Mouse (Mus musculus) forebrain, embryonic 10.5 days (tissue): Measurements from ENCODE around the gene Mbnl1. TPM values are rescaled to one million over a fixed set of nuclear protein-coding genes. Genes with fewer than 3 reads are reported as not detected.

Experiments used
- DNase-seq: peaks from one replicate; pipeline ENCODE4 v3.0.0-alpha.2; 2017; ENCODE audit warnings: low spot score; ENCODE audit errors: extremely low spot score
- H3K27ac ChIP-seq: fragments of 300-500 bp; sonication (generic); 2 replicates; pipeline ENCODE4 v1.5.1; 2016; ENCODE audit warnings: mild to moderate bottlenecking
- H3K27me3 ChIP-seq: fragments of 300-500 bp; sonication (generic); 2 replicates; pipeline ENCODE4 v1.6.1; 2016; ENCODE audit warnings: mild to moderate bottlenecking; ENCODE audit not compliant: poor library complexity, severe bottlenecking
- H3K36me3 ChIP-seq: fragments of 300-500 bp; sonication (generic); replicated peaks from 2 replicates; pipeline ENCODE4 v1.6.1; 2016; ENCODE audit warnings: mild to moderate bottlenecking, moderate library complexity
- H3K4me1 ChIP-seq: fragments of 300-500 bp; sonication (generic); 2 replicates; pipeline ENCODE4 v1.6.1; 2016
- H3K4me3 ChIP-seq: fragments of 300-500 bp; sonication (generic); 2 replicates; pipeline ENCODE4 v1.5.1; 2016; ENCODE audit warnings: mild to moderate bottlenecking, moderate library complexity
- H3K9me3 ChIP-seq: fragments of 300-500 bp; sonication (generic); 2 replicates; pipeline ENCODE4 v1.6.1; 2016; ENCODE audit warnings: mild to moderate bottlenecking, moderate library complexity
- WGBS: fragments of 180-500 bp; shearing (Covaris S2); methylation state at CpG from one replicate; pipeline ENCODE4 v1.1.7; 2016; 5-methylcytosine and 5-hydroxymethylcytosine counted together
- polyA plus RNA-seq: library from polyadenylated mRNA; unstranded; fragments of >200 nt; fragmentation: Nextera tagmentation; extraction: Ambion mirVana; gene quantifications from 2 replicates; pipeline ENCODE4 v1.2.1, GENCODE M21; 2016

The Mbnl1 gene
- polyA plus RNA-seq, 1 experiment from 2014 or later, result 37.6 TPM

DNA sequence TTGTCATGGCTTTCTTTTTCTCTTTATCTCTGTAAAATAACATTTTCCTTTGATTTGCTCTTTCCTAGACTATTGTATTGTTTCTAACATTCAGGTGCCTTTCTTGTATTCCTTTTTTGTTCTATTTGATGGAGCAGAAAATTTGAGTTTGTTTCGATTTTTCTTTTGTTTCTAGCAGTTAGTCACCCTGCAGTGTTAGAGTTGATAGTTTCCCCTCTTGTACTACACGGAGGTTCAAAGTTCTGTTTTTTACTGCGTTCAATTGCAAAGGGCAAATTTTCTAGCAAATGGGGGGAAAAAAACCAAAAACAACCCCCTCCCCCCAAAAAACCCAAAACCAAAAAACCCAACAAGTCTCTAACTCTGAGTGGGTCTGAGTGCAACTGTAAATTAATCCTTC is 26.0 kb downstream of the Mbnl1 start:
- Histone ChIP-seq H3K9me3 (no peaks in the 10 kb centered on the region), H3K4me3 (no peak overlapping the region), H3K27me3 (no peaks in the 10 kb centered on the region), H3K4me1 (peaks cover 42% of the 10 kb centered on the region), H3K36me3 (no peaks in the 10 kb centered on the region), H3K27ac (no peak overlapping the region)
- WGBS, result 85% methylated on average over 3 of the region's 3 CpGs
- no peak for DNase-seq

DNA sequence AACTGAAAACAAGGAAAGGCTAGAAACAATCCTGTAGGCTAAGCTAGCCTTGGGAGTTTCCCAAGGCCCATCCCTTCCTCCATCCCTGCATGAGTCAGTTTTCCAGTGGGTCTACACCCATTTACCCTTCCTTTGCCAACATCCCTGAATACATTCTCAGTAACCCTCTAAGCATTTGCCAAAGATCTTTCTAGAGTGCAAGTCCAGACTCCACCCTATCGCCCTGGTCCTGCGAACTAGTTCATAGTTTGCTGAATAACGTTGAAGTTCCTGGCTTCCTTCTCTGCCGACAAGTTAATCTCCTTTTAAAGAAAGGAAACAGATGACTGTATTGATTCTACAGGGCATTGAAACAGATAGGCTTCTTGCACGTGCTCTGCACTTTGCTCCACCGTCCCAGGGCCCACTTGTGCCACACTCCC is 26.5 kb downstream of the Mbnl1 start:
- H3K4me3 ChIP-seq, result peak overlapping the region; percentile 84; the same call in 1 of the 2 replicates
- no peak for DNase-seq
- WGBS, result 70% methylated on average over 6 of the region's 6 CpGs

GRCm38 (mm10) chr3:60499718-60500450 is 27.3 kb downstream of the Mbnl1 start:
- H3K27ac ChIP-seq, result peak overlapping the region; percentile 99
- H3K27me3 ChIP-seq, result no peaks in the 10 kb centered on the region
- no peak for DNase-seq
- H3K36me3 ChIP-seq, result no peaks in the 10 kb centered on the region
- peaks cover 54% of the 10 kb centered on the region for H3K4me1 ChIP-seq
- H3K9me3 ChIP-seq, result no peaks in the 10 kb centered on the region
- 47% methylated on average over 7 of the region's 7 CpGs for WGBS
- H3K4me3 ChIP-seq, result peak overlapping the region; percentile 84

More for the DNA sequence above, 26.5 kb downstream of the Mbnl1 start:
- Histone ChIP-seq H3K27me3 (no peaks in the 10 kb centered on the region), H3K27ac (0 out of 2 replicates have a peak overlapping the region, but pooled peaks have one; percentile 99), H3K4me1 (peaks cover 46% of the 10 kb centered on the region), H3K36me3 (no peaks in the 10 kb centered on the region), H3K9me3 (no peaks in the 10 kb centered on the region)

DNA sequence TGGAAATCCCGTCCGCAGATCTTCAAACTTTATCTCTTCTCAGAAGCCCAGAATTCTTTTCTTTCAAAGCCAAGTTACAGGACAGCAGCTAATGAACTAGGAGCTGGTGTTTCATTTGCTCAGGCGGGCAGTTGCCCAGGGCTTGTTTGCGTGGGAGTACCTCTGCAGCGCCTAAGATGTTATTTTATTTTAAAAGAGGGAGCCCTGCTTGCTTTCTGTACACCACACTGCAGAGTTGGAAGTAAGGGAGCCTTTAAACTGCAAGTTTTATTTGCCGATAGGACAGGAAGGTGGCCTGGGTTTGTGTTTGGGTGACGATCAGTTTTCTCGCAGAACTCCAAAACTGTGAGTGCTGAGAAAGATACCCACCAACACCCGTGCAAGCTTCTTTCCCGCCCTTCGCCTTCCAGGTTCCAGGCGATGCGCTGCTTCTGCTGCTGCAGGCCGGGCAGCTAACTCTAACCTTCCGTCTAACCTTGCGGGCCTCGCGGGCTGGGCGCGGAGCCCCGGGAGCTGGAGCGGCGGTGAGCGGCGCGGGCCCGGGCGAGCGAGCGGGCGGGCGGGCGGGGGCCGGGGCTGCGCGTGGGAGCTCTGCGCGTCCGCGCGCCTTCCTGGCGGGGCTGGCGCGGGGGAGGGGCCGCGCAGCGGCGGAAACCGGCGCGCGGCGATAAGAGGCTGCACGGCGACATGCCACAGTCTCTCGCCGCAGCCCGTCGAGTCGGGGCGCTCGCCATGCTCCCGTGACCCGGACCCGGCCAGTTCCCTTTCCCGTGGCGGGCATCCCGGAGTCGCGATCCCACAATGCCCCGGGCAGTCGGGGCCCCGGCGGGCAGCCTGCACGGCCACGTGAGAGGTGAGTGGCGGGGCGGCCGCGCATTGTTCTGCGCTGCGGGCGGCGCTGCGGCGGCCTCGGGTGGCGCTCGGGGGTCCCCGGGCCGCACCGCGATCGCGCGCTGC is 28.2 kb downstream of the Mbnl1 start:
- Histone ChIP-seq H3K27me3 (no peaks in the 10 kb centered on the region), H3K36me3 (no peaks in the 10 kb centered on the region), H3K9me3 (no peaks in the 10 kb centered on the region), H3K27ac (peak overlapping the region; percentile 99), H3K4me3 (peak overlapping the region; percentile 84), H3K4me1 (peaks cover 57% of the 10 kb centered on the region)
- 1% methylated on average over 96 of the region's 96 CpGs for WGBS
- DNase-seq, result peak; percentile 67

DNA sequence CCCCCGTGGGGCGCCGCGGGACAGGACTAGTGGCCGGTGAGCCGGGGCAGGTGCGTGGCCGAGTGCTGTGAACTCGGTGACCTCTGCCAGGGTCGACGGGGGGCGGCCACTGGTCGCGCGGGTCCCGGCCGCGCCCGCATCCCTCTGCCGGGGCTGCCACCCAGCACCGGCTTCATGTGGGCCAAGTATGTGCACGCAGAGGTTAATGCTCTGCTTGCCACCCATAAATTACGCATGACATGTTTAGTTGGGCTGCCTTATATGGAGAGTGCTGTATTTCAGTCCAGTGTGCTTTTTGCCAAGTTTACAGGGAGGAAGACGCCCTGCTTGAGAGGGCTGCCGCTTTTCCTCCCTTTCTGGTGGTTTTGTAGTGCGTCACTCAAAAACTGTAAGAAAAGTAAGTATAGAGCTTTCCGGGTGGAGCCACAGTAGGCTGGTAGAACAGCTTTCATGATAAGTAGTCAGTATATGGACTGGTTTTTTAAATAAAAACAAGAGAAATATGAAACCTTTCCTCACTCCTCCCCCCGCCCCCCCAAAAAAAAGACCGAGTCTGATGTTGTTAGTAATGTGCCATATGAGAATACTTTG is 29.0 kb downstream of the Mbnl1 start:
- H3K36me3 ChIP-seq, result no peaks in the 10 kb centered on the region
- peak overlapping the region; percentile 84 for H3K4me3 ChIP-seq
- H3K27me3 ChIP-seq, result no peaks in the 10 kb centered on the region
- peak overlapping the region; percentile 99 for H3K27ac ChIP-seq
- no peaks in the 10 kb centered on the region for H3K9me3 ChIP-seq
- peaks cover 57% of the 10 kb centered on the region for H3K4me1 ChIP-seq
- peak; percentile 20 for DNase-seq
- 3% methylated on average over 28 of the region's 29 CpGs for WGBS

DNA sequence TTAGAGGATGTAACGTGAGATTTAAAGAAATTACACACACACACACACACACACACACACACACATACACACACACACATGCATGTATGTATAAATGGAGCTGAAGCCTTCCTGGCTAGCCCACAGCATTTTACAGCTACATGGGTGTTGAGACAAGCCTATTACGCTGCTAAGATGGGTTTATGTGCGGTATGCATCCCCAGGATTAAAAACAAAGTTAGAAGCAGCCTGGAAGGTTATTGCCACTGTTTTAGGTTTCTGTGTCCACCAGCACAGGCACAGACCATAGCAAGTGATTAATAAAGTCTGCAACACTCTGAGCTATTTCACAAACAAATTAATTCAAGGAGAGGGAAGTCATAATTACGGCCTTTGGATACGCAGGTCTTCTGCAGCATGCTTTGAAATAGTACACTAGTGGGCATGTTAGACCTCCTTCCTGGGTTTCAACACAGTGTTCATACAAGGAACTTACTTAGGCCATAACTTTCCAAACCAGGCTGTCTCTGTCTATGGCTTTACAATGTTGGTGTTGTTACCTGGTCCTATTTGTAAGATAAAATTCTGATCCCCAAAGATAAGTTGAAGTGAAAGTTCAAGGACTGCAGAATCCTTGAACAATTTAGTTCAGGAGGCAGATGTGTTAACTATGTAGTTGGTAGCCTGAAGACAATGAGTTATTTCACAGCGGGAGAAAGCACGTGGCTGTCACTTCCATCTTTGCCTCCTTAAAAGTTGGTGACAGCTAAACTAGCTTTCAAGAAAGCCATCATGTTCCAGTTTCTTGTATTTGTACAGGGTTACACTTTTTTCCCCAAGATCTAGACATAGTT is 29.7 kb downstream of the Mbnl1 start:
- Histone ChIP-seq H3K4me1 (peaks cover 57% of the 10 kb centered on the region), H3K36me3 (no peaks in the 10 kb centered on the region), H3K27ac (peak overlapping the region; percentile 99), H3K4me3 (peak overlapping the region; percentile 84), H3K9me3 (no peaks in the 10 kb centered on the region), H3K27me3 (no peaks in the 10 kb centered on the region)
- 43% methylated on average over 7 of the region's 7 CpGs for WGBS
- DNase-seq, result no peak

DNA sequence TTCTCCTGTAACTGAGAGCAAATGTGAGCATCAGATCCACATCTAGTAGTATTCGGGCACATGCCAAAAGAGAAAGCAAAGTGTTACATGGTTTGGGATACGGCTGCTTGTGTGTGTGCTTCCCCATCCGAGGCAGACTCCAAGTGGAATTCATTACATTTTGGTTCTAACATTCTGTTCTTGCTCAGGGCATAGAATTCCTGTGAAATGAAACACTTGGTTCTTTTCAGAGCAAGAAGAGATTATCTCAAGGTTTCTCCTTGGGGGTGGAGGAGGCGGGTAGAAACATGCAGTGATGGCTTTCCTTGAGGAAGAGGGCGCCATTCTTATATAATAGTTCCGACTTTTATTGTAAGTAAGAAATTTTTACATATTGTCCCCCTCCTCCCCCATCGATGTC is 30.6 kb downstream of the Mbnl1 start:
- Histone ChIP-seq H3K27me3 (no peaks in the 10 kb centered on the region), H3K36me3 (no peaks in the 10 kb centered on the region), H3K9me3 (no peaks in the 10 kb centered on the region), H3K4me1 (peaks cover 57% of the 10 kb centered on the region), H3K4me3 (peak overlapping the region; percentile 84), H3K27ac (0 out of 2 replicates have a peak overlapping the region, but pooled peaks have one; percentile 99)
- DNase-seq, result no peak
- WGBS, result 67% methylated on average over 7 of the region's 7 CpGs

DNA sequence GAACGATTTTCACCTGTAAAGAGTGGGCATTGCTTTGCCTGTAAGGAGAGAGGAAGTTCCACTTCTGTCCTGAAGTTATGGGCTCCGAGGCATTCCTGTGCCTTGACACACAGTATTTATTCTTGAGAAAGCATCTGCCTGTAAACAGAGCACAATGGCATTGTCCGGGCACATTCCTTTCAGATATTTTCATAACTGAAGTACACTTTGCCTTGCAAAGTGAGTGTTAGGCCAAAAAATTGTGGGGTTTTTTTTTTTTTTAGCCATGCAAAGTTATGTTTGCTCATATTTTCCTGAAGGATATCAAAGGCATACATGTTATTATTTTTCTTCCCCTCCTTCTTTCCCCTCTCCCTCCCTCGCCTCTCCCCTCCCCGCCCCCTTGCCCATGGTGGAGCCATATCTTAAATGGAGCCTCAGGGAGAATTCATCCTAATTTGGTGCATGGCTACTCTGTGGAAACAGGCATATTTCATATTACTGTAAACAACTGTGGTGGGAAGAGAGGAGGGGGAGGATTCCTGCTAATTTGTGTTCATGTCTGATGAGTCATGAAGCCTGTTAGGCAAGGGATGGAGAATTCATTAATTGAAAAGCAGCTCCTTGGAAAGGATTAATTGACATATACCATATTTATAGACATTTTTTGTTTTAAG is 32.3 kb downstream of the Mbnl1 start:
- no peaks in the 10 kb centered on the region for H3K36me3 ChIP-seq
- WGBS, result 82% methylated on average over 5 of the region's 5 CpGs
- no peak overlapping the region for H3K27ac ChIP-seq
- DNase-seq, result no peak
- no peaks in the 10 kb centered on the region for H3K9me3 ChIP-seq
- H3K4me1 ChIP-seq, result peaks cover 44% of the 10 kb centered on the region
- H3K27me3 ChIP-seq, result no peaks in the 10 kb centered on the region
- no peak overlapping the region for H3K4me3 ChIP-seq

DNA sequence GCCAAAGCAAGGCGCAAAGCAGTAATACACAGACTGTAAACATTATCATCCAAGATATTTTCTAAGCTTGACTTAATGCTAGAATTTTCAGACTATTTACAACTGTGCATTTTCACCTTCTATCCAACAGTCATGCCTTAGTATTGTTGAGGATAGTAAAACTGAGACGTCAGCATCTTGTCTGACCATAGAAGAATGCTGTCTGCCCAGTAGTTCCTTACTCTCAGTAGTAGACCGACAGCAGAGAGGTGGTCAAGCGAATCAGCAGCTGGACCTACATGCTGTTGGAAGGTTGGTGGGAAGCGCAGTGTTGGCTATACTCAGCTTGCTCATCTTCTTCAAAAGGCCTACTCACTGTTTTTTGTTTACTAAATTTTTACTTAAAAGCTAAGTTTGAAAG is 34.2 kb downstream of the Mbnl1 start:
- Histone ChIP-seq H3K27ac (no peak overlapping the region), H3K36me3 (no peaks in the 10 kb centered on the region), H3K4me1 (peaks cover 41% of the 10 kb centered on the region), H3K4me3 (no peak overlapping the region), H3K9me3 (no peaks in the 10 kb centered on the region), H3K27me3 (no peaks in the 10 kb centered on the region)
- 90% methylated on average over 5 of the region's 5 CpGs for WGBS
- no peak for DNase-seq

GRCm38 (mm10) chr3:60507496-60507895 is 34.9 kb downstream of the Mbnl1 start:
- H3K9me3 ChIP-seq, result no peaks in the 10 kb centered on the region
- H3K4me3 ChIP-seq, result no peak overlapping the region
- no peak for DNase-seq
- 95% methylated on average over 3 of the region's 3 CpGs for WGBS
- peaks cover 39% of the 10 kb centered on the region for H3K4me1 ChIP-seq
- no peaks in the 10 kb centered on the region for H3K36me3 ChIP-seq
- H3K27ac ChIP-seq, result no peak overlapping the region
- no peaks in the 10 kb centered on the region for H3K27me3 ChIP-seq

DNA sequence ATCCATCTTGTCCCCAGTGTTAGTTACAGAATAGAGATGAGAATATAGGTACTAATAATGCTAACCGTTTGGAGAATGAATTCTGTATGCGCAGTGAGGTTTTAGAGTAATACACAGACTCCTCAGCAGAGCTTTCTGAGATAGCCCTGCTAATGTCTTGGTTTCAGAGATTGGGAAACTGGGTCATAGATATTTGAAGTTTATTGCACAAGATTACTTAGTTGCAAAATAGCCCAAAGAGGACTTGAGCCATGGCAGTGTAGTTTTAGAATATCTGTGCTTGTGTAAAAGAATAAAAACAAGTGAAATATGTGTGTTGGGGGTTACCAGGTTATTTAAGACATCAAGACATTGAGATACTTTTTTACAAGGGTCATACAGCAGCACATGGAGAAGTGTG is 35.3 kb downstream of the Mbnl1 start:
- no peak for DNase-seq
- Histone ChIP-seq H3K4me3 (no peak overlapping the region), H3K27me3 (no peaks in the 10 kb centered on the region), H3K36me3 (no peaks in the 10 kb centered on the region), H3K4me1 (peaks cover 39% of the 10 kb centered on the region), H3K9me3 (no peaks in the 10 kb centered on the region), H3K27ac (no peak overlapping the region)
- WGBS, result 96% methylated on average over 2 of the region's 2 CpGs
